Mouse (Mus musculus) neural tube, embryonic 13.5 days (tissue): ENCODE results near the gene Rnf7. TPM values are rescaled to one million over a fixed set of nuclear protein-coding genes. Genes with fewer than 3 reads are reported as not detected.
"Not testable (repeated sequence)": the region's sequence is repeated elsewhere in the genome, so short reads cannot be mapped to it uniquely, and the experiment has no call there.

Source experiments
- ATAC-seq: fragments of 200-750 bp; cut with Nextera tagmentation; 2 replicates; pipeline ENCODE4 v1.8.0; 2017; ENCODE audit warnings: low read depth, mild to moderate bottlenecking, moderate TSS enrichment, moderate library complexity
- H3K27ac ChIP-seq: fragments of 300-500 bp; sonication (generic); replicated peaks from 2 replicates; pipeline ENCODE4 v1.5.1; 2015; ENCODE audit warnings: moderate library complexity, mild to moderate bottlenecking, inconsistent platforms
- H3K27me3 ChIP-seq: fragments of 300-500 bp; sonication (generic); 2 replicates; pipeline ENCODE4 v1.6.1; 2015; ENCODE audit warnings: mild to moderate bottlenecking, inconsistent platforms
- H3K36me3 ChIP-seq: fragments of 300-500 bp; sonication (generic); 2 replicates; pipeline ENCODE4 v1.6.1; 2015; ENCODE audit warnings: mild to moderate bottlenecking, inconsistent platforms
- H3K4me1 ChIP-seq: fragments of 300-500 bp; sonication (generic); replicated peaks from 2 replicates; pipeline ENCODE4 v1.6.1; 2015; ENCODE audit warnings: inconsistent platforms
- H3K4me2 ChIP-seq: fragments of 300-500 bp; sonication (generic); 2 replicates; pipeline ENCODE4 v1.6.1; 2015; ENCODE audit warnings: inconsistent platforms, mild to moderate bottlenecking, moderate library complexity
- H3K4me3 ChIP-seq: fragments of 300-500 bp; sonication (generic); 2 replicates; pipeline ENCODE4 v1.5.1; 2015; ENCODE audit warnings: mild to moderate bottlenecking, inconsistent platforms
- H3K9ac ChIP-seq: fragments of 300-500 bp; sonication (generic); 2 replicates; pipeline ENCODE4 v1.6.1; 2015; ENCODE audit warnings: moderate library complexity, mild to moderate bottlenecking, inconsistent platforms
- H3K9me3 ChIP-seq: fragments of 300-500 bp; sonication (generic); 2 replicates; pipeline ENCODE4 v1.6.1; 2016; ENCODE audit warnings: inconsistent platforms
- WGBS: fragments of 180-500 bp; shearing (Covaris S2); methylation state at CpG from one replicate; pipeline ENCODE4 v1.1.7; 2015; 5-methylcytosine and 5-hydroxymethylcytosine counted together
- polyA plus RNA-seq: library from polyadenylated mRNA; unstranded; fragments of >200 nt; fragmentation: Nextera tagmentation; extraction: Ambion mirVana; gene quantifications from 2 replicates; pipeline ENCODE4 v1.2.1, GENCODE M21; 2015

Rnf7 gene
- polyA plus RNA-seq, 1 experiment from 2014 or later, result 285 TPM

- Histone ChIP-seq H3K27ac (no peak overlapping the region), H3K4me2 (no peak overlapping the region), H3K27me3 (no peaks in the 10 kb centered on the region), H3K4me1 (peaks cover 15% of the 10 kb centered on the region), H3K9me3 (peaks cover 3% of the 10 kb centered on the region; the same call in 1 of the 2 replicates), H3K9ac (no peak overlapping the region), H3K4me3 (no peak overlapping the region), H3K36me3 (no peaks in the 10 kb centered on the region)
- ATAC-seq, result no peak
- WGBS, result 87% methylated on average over 6 of the region's 6 CpGs
Observed at GRCm38 (mm10) chr9:96502856-96503610, 24.6 kb upstream of the Rnf7 start.

GRCm38 (mm10) chr9:96501217-96501616 is 22.7 kb upstream of the Rnf7 start:
- Histone ChIP-seq H3K36me3 (no peaks in the 10 kb centered on the region), H3K4me3 (no peak overlapping the region), H3K4me2 (no peak overlapping the region), H3K27ac (no peak overlapping the region), H3K9me3 (peaks cover 3% of the 10 kb centered on the region; the same call in 1 of the 2 replicates), H3K27me3 (no peaks in the 10 kb centered on the region), H3K9ac (no peak overlapping the region), H3K4me1 (peaks cover 12% of the 10 kb centered on the region)
- ATAC-seq, result no peak
- WGBS, result 87% methylated on average over 7 of the region's 7 CpGs

GRCm38 (mm10) chr9:96493212-96493611 is 14.7 kb upstream of the Rnf7 start:
- H3K4me2 ChIP-seq, result peak overlapping the region; percentile 30; the same call in 1 of the 2 replicates
- WGBS, result 12% methylated on average over 3 of the region's 3 CpGs
- H3K4me1 ChIP-seq, result peaks cover 12% of the 10 kb centered on the region
- H3K9me3 ChIP-seq, result no peaks in the 10 kb centered on the region
- H3K4me3 ChIP-seq, result no peak overlapping the region
- no peaks in the 10 kb centered on the region for H3K27me3 ChIP-seq
- H3K27ac ChIP-seq, result no peak overlapping the region; the same call in 1 of the 2 replicates
- H3K9ac ChIP-seq, result no peak overlapping the region
- no peak for ATAC-seq
- no peaks in the 10 kb centered on the region for H3K36me3 ChIP-seq

- Histone ChIP-seq H3K36me3 (no peaks in the 10 kb centered on the region), H3K9ac (no peak overlapping the region), H3K9me3 (no peaks in the 10 kb centered on the region), H3K27me3 (no peaks in the 10 kb centered on the region), H3K4me3 (no peak overlapping the region), H3K4me2 (0 out of 2 replicates have a peak overlapping the region, but pooled peaks have one; percentile 9), H3K27ac (no peak overlapping the region), H3K4me1 (peaks cover 12% of the 10 kb centered on the region)
- no peak for ATAC-seq
- WGBS, result 40% methylated on average over 12 of the region's 12 CpGs
Observed at GRCm38 (mm10) chr9:96491810-96492209, 13.3 kb upstream of the Rnf7 start.

GRCm38 (mm10) chr9:96487869-96488268 is 9.4 kb upstream of the Rnf7 start:
- H3K27me3 ChIP-seq, H3K36me3 ChIP-seq, H3K4me3 ChIP-seq, H3K9me3 ChIP-seq, H3K9ac ChIP-seq, H3K27ac ChIP-seq, H3K4me2 ChIP-seq, H3K4me1 ChIP-seq, ATAC-seq: not testable (repeated sequence)
- WGBS, result 95% methylated on average over 5 of the region's 5 CpGs

- H3K4me1 ChIP-seq, result no peaks in the 10 kb centered on the region
- no peaks in the 10 kb centered on the region for H3K36me3 ChIP-seq
- ATAC-seq, result no peak
- H3K4me2 ChIP-seq, result no peak overlapping the region
- H3K27ac ChIP-seq, result no peak overlapping the region
- no peaks in the 10 kb centered on the region for H3K27me3 ChIP-seq
- H3K9ac ChIP-seq, result no peak overlapping the region
- no peaks in the 10 kb centered on the region for H3K9me3 ChIP-seq
- no peak overlapping the region for H3K4me3 ChIP-seq
- WGBS, result 60% methylated on average over 2 of the region's 2 CpGs
Observed at GRCm38 (mm10) chr9:96483648-96484047, 5.2 kb upstream of the Rnf7 start.

GRCm38 (mm10) chr9:96483028-96483427 is 4.6 kb upstream of the Rnf7 start:
- no peak for ATAC-seq
- no peaks in the 10 kb centered on the region for H3K36me3 ChIP-seq
- no peak overlapping the region for H3K9ac ChIP-seq
- no peaks in the 10 kb centered on the region for H3K9me3 ChIP-seq
- H3K4me1 ChIP-seq, result no peaks in the 10 kb centered on the region
- H3K4me3 ChIP-seq, result no peak overlapping the region
- H3K27me3 ChIP-seq, result no peaks in the 10 kb centered on the region
- no peak overlapping the region for H3K27ac ChIP-seq
- WGBS, result 80% methylated on average over 3 of the region's 3 CpGs
- H3K4me2 ChIP-seq, result no peak overlapping the region

GRCm38 (mm10) chr9:96472356-96472755 is 6.1 kb downstream of the Rnf7 start:
- WGBS, result 67% methylated on average over 3 of the region's 3 CpGs
- no peaks in the 10 kb centered on the region for H3K9me3 ChIP-seq
- H3K27me3 ChIP-seq, result no peaks in the 10 kb centered on the region
- no peak overlapping the region for H3K4me2 ChIP-seq
- no peak overlapping the region for H3K27ac ChIP-seq
- H3K36me3 ChIP-seq, result peaks cover 45% of the 10 kb centered on the region
- no peak overlapping the region for H3K9ac ChIP-seq
- H3K4me3 ChIP-seq, result no peak overlapping the region
- no peak for ATAC-seq
- peaks cover 23% of the 10 kb centered on the region for H3K4me1 ChIP-seq

- not testable (repeated sequence) for H3K27ac ChIP-seq, ATAC-seq, H3K9ac ChIP-seq, H3K27me3 ChIP-seq, H3K9me3 ChIP-seq, H3K4me3 ChIP-seq, H3K4me2 ChIP-seq
- H3K36me3 ChIP-seq, result peaks cover 51% of the 10 kb centered on the region
- 84% methylated on average over 4 of the region's 4 CpGs for WGBS
- H3K4me1 ChIP-seq, result peaks cover 16% of the 10 kb centered on the region
Observed at GRCm38 (mm10) chr9:96471681-96472080, 6.8 kb downstream of the Rnf7 start.

GRCm38 (mm10) chr9:96470266-96470974 is 8.1 kb downstream of the Rnf7 start:
- Histone ChIP-seq H3K36me3 (peaks cover 58% of the 10 kb centered on the region), H3K9me3 (no peaks in the 10 kb centered on the region), H3K27ac (no peak overlapping the region), H3K27me3 (no peaks in the 10 kb centered on the region), H3K4me3 (no peak overlapping the region), H3K9ac (no peak overlapping the region), H3K4me1 (peaks cover 5% of the 10 kb centered on the region; the same call in 1 of the 2 replicates), H3K4me2 (no peak overlapping the region)
- WGBS, result 91% methylated on average over 8 of the region's 8 CpGs
- ATAC-seq, result no peak

GRCm38 (mm10) chr9:96469556-96470265 is 8.8 kb downstream of the Rnf7 start:
- H3K9me3 ChIP-seq, result no peaks in the 10 kb centered on the region
- WGBS, result 66% methylated on average over 8 of the region's 8 CpGs
- H3K9ac ChIP-seq, result no peak overlapping the region
- no peak overlapping the region for H3K27ac ChIP-seq
- no peaks in the 10 kb centered on the region for H3K27me3 ChIP-seq
- H3K4me1 ChIP-seq, result 0 out of 2 replicates have a peak, but pooled peaks cover 3% of the 10 kb centered on the region
- no peak for ATAC-seq
- H3K36me3 ChIP-seq, result peaks cover 60% of the 10 kb centered on the region
- H3K4me2 ChIP-seq, result no peak overlapping the region
- H3K4me3 ChIP-seq, result no peak overlapping the region

GRCm38 (mm10) chr9:96463708-96464107 is 14.8 kb downstream of the Rnf7 start:
- WGBS, result 70% methylated on average over 10 of the region's 10 CpGs
- H3K27ac ChIP-seq, result no peak overlapping the region
- H3K9ac ChIP-seq, result no peak overlapping the region
- no peak for ATAC-seq
- H3K4me3 ChIP-seq, result no peak overlapping the region
- H3K4me1 ChIP-seq, result no peaks in the 10 kb centered on the region
- H3K36me3 ChIP-seq, result peaks cover 38% of the 10 kb centered on the region
- no peaks in the 10 kb centered on the region for H3K27me3 ChIP-seq
- peaks cover 8% of the 10 kb centered on the region; the same call in 1 of the 2 replicates for H3K9me3 ChIP-seq
- H3K4me2 ChIP-seq, result no peak overlapping the region
